Mouse (Mus musculus): ENCODE data around the gene Trap1.

DNA sequence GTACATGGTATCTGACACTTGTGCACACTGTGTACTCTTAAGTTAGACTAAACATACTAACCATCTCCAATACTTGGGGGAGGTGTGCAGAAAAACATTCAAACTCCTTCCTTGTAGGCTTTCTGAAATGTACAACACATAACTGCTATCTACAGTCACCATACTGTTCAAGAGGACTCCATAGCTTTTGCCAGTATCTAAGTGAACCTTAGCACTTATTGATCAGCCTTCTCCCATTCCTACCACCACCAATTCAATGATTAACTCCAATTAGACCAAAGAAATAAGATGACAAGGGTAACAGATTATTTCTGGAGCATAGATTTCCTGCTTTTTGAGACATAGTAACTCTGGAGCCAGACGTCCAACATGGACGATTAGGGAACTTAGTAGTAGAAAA is 22.7 kb upstream of the Trap1 start:
- TF ChIP-seq CTCF (IDR thresholded peaks at IDR 0.05; ENCODE audit: borderline replicate concordance, extremely low read depth, insufficient read depth, insufficient read length) (no peak), POLR2A (IDR thresholded peaks at IDR 0.05; ENCODE audit: borderline replicate concordance, extremely low read depth, insufficient read depth, insufficient read length, poor library complexity, severe bottlenecking) (no peak)
